Mouse (Mus musculus) kidney, postnatal 4 days (tissue): ENCODE results near the gene Dock4.
"Not testable (repeated sequence)": the region's sequence is repeated elsewhere in the genome, so short reads cannot be mapped to it uniquely, and the experiment has no call there.

Experiments
- DNase-seq, 2 experiments: peaks; one replicate each; pipeline ENCODE4 v3.0.0; 2021; ENCODE audit warnings: mixed read lengths in 2 of 2

The Dock4 gene

GRCm38 (mm10) chr12:40826491-40826890 is 380.7 kb downstream of the Dock4 start:
- DNase-seq: peak; percentile 53 to 64

- DNase-seq: no peak
Measured at GRCm38 (mm10) chr12:40828025-40828424, 382.3 kb downstream of the Dock4 start.

GRCm38 (mm10) chr12:40829269-40829668 is 383.5 kb downstream of the Dock4 start:
- no peak for DNase-seq

- DNase-seq: peak; percentile 42 to 45
Measured at GRCm38 (mm10) chr12:40832157-40832556, 386.4 kb downstream of the Dock4 start.

GRCm38 (mm10) chr12:40836924-40837323 is 391.2 kb downstream of the Dock4 start:
- no peak for DNase-seq

- peak; percentile 82 to 83 for DNase-seq
Measured at GRCm38 (mm10) chr12:40837597-40838337, 392.0 kb downstream of the Dock4 start.

GRCm38 (mm10) chr12:40838338-40838695 is 392.6 kb downstream of the Dock4 start:
- DNase-seq: peak in 1 of 2 experiments; percentile 12

GRCm38 (mm10) chr12:40838940-40839339 is 393.2 kb downstream of the Dock4 start:
- DNase-seq: peak; percentile 33 to 51

- no peak for DNase-seq
Measured at GRCm38 (mm10) chr12:40839817-40840216, 394.1 kb downstream of the Dock4 start.

GRCm38 (mm10) chr12:40842251-40842988 is 396.7 kb downstream of the Dock4 start:
- no peak for DNase-seq

GRCm38 (mm10) chr12:40842991-40843390 is 397.2 kb downstream of the Dock4 start:
- DNase-seq: no peak

GRCm38 (mm10) chr12:40843474-40844080 is 397.8 kb downstream of the Dock4 start:
- no peak for DNase-seq

GRCm38 (mm10) chr12:40844324-40844723 is 398.6 kb downstream of the Dock4 start:
- no peak for DNase-seq

- DNase-seq: no peak
Measured at GRCm38 (mm10) chr12:40854705-40855367, 409.1 kb downstream of the Dock4 start.

- no peak for DNase-seq
Measured at GRCm38 (mm10) chr12:40857466-40857865, 411.7 kb downstream of the Dock4 start.

- not testable (repeated sequence) for DNase-seq
Measured at GRCm38 (mm10) chr12:40858763-40859162, 413.0 kb downstream of the Dock4 start.

- DNase-seq: no peak
Measured at GRCm38 (mm10) chr12:40870387-40870786, 424.6 kb downstream of the Dock4 start.

GRCm38 (mm10) chr12:40872716-40873115 is 427.0 kb downstream of the Dock4 start:
- no peak for DNase-seq

GRCm38 (mm10) chr12:40873267-40873666 is 427.5 kb downstream of the Dock4 start:
- not testable (repeated sequence) for DNase-seq

GRCm38 (mm10) chr12:40884976-40885375 is 439.2 kb downstream of the Dock4 start:
- DNase-seq: no peak

GRCm38 (mm10) chr12:40885377-40885776 is 439.6 kb downstream of the Dock4 start:
- no peak for DNase-seq

GRCm38 (mm10) chr12:40887496-40887895 is 441.7 kb downstream of the Dock4 start:
- no peak for DNase-seq

GRCm38 (mm10) chr12:40888261-40888791 is 442.6 kb downstream of the Dock4 start:
- no peak for DNase-seq
